Mouse (Mus musculus) midbrain, embryonic 11.5 days (tissue): Measurements from ENCODE around the gene Rbm33. TPM values are rescaled to one million over a fixed set of nuclear protein-coding genes. Genes with fewer than 3 reads are reported as not detected.

Experiments used
- ATAC-seq: fragments of 200-750 bp; cut with Nextera tagmentation; 2 replicates; pipeline ENCODE4 v1.8.0; 2017; ENCODE audit warnings: moderate TSS enrichment, moderate library complexity; ENCODE audit not compliant: low FRiP score
- DNase-seq: peaks from one replicate; pipeline ENCODE4 v3.0.0; 2015; ENCODE audit warnings: low spot score; ENCODE audit errors: missing footprints
- H3K27ac ChIP-seq: fragments of 300-500 bp; sonication (generic); 2 replicates; pipeline ENCODE4 v1.5.1; 2014; ENCODE audit warnings: low read depth, low read length
- H3K27me3 ChIP-seq: fragments of 300-500 bp; sonication (generic); 2 replicates; pipeline ENCODE4 v1.6.1; 2014; ENCODE audit warnings: mild to moderate bottlenecking, low read length, moderate library complexity, mixed read lengths; ENCODE audit not compliant: control insufficient read depth, insufficient read depth
- H3K36me3 ChIP-seq: fragments of 300-500 bp; sonication (generic); 2 replicates; pipeline ENCODE4 v1.6.1; 2014; ENCODE audit warnings: mild to moderate bottlenecking, low read length, moderate library complexity, mixed read lengths; ENCODE audit not compliant: control insufficient read depth, insufficient read depth
- H3K4me1 ChIP-seq: fragments of 300-500 bp; sonication (generic); 2 replicates; pipeline ENCODE4 v1.6.1; 2014; ENCODE audit warnings: low read length; ENCODE audit not compliant: control insufficient read depth, insufficient read depth
- H3K4me2 ChIP-seq: fragments of 300-500 bp; sonication (generic); 2 replicates; pipeline ENCODE4 v1.6.1; 2014; ENCODE audit warnings: mild to moderate bottlenecking, moderate library complexity
- H3K4me3 ChIP-seq: fragments of 300-500 bp; sonication (generic); 2 replicates; pipeline ENCODE4 v1.5.1; 2014; ENCODE audit warnings: low read depth, low read length
- H3K9ac ChIP-seq: fragments of 300-500 bp; sonication (generic); 2 replicates; pipeline ENCODE4 v1.6.1; 2014; ENCODE audit warnings: low read length
- H3K9me3 ChIP-seq: fragments of 300-500 bp; sonication (generic); 2 replicates; pipeline ENCODE4 v1.6.1; 2016; ENCODE audit warnings: low read length; ENCODE audit not compliant: control insufficient read depth
- WGBS: fragments of 180-500 bp; shearing (Covaris S2); extraction: QIAGEN DNeasy Blood & Tissue Kit; methylation state at CpG from one replicate; pipeline ENCODE4 v1.1.7; 2014; 5-methylcytosine and 5-hydroxymethylcytosine counted together
- polyA plus RNA-seq: library from polyadenylated mRNA; unstranded; fragments of >200 nt; fragmentation: Nextera tagmentation; extraction: Ambion mirVana; gene quantifications from 2 replicates; pipeline ENCODE4 v1.2.1, GENCODE M21; 2014

Gene Rbm33
- 21.3 and 22.8 TPM in 2 replicates for polyA plus RNA-seq

DNA sequence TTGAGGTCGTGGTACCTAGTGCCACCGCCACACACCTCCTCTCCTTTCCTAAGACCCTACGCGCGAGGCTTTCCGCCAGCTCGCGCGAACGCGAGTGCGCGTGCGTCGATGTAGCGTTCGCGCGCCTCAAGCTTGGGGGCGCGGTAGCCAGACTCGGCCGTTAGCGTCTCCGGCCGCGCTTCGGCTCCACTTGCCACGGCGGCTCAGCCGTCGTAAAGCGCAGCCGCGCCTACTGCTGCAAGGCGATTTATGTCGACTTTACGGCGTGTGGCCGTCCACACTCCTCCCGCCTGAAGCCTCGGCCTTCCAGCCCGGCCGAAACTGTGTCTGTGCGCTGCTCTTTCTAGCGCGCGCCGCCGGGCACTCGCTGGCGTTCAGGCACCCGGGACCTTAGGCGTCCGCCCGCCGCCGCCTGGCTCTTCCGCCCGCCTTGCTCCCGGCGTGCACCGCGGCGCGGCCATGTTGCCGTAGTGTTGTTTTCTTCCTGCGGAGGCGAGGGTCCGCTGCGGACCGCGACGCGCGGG, at the start of gene Rbm33:
Rbm33 (plus strand) TSS at position 400 of the 524 bp plus-strand sequence.
- ATAC-seq: peak; percentile 92
- Histone ChIP-seq H3K4me1 (peaks cover 13% of the 10 kb centered on the region), H3K36me3 (no peaks in the 10 kb centered on the region), H3K4me3 (peak within 1 kb of the TSS; percentile 99), H3K27ac (peak within 1 kb of the TSS; percentile 100), H3K4me2 (peak within 1 kb of the TSS; percentile 74), H3K27me3 (no peaks in the 10 kb centered on the region), H3K9me3 (no peaks in the 10 kb centered on the region), H3K9ac (peak within 1 kb of the TSS; percentile 100)
- DNase-seq: peak; percentile 99
- under 1% methylated on average over 75 of the region's 76 CpGs for WGBS

- no peak overlapping the region for H3K27ac ChIP-seq
- H3K4me3 ChIP-seq: no peak overlapping the region
- DNase-seq (no peak), ATAC-seq (no peak)
- no peaks in the 10 kb centered on the region for H3K27me3 ChIP-seq
- H3K4me1 ChIP-seq: peaks cover 4% of the 10 kb centered on the region; the same call in 1 of the 2 replicates
- H3K4me2 ChIP-seq: no peak overlapping the region
- H3K9me3 ChIP-seq: no peaks in the 10 kb centered on the region
- no peaks in the 10 kb centered on the region for H3K36me3 ChIP-seq
- 68% methylated on average over 2 of the region's 2 CpGs for WGBS
- H3K9ac ChIP-seq: no peak overlapping the region
Observed at GRCm38 (mm10) chr5:28267576-28267975, 49.3 kb upstream of the Rbm33 start.

DNA sequence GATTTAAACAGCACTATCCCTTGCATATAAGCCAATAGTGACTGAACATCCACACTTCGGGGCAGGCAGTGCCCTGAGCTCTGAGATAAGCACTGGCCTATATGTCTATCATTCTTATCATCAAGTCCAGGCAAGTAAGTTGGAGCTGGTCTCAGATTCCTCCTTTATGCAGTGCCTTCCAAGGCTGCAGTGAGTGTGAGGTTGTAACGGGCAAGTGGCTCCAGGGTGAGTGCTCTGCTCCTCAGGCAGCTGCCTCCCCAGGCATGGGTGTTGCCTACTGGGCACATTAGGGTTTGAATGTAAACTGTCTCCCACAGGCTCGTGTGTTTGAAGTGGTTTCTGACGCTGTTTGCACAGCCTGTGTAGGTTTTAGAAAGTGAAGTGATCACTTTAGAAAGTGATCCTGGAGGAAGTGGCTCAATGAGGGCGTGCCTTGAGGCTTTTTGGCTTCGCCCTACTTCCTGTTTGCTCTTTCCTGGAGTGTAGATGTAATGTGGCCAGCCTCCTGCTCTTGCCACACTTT, 47.4 kb upstream of the Rbm33 start:
- 65% methylated on average over 6 of the region's 6 CpGs for WGBS
- ATAC-seq: no peak
- no peaks in the 10 kb centered on the region for H3K27me3 ChIP-seq
- H3K36me3 ChIP-seq: no peaks in the 10 kb centered on the region
- H3K4me1 ChIP-seq: no peaks in the 10 kb centered on the region
- DNase-seq: no peak
- H3K9me3 ChIP-seq: no peaks in the 10 kb centered on the region
- H3K9ac ChIP-seq: no peak overlapping the region
- H3K4me3 ChIP-seq: no peak overlapping the region
- H3K27ac ChIP-seq: no peak overlapping the region
- H3K4me2 ChIP-seq: no peak overlapping the region

DNA sequence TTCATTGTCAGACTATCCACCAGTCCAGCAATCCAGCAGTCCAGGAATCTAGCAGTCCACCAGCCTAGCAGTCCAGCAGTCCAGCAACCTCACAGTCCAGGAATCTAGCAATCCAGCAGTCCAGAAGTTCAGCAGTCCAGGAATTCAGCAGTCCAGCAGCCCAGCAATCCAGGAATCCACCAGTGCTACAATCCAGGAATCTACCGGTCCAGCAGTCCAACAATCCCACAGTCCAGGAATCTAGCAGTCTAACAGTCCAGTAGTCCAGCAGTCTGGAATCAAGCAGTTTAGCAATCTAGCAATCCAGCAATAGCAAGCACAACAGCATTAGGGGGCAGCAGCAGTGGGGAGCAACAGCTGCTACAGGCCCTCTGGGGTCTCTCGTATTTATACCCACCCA, 44.1 kb upstream of the Rbm33 start:
- ATAC-seq (no peak), DNase-seq (no peak)
- Histone ChIP-seq H3K4me2 (no peak overlapping the region), H3K4me3 (no peak overlapping the region), H3K36me3 (no peaks in the 10 kb centered on the region), H3K27me3 (no peaks in the 10 kb centered on the region), H3K4me1 (no peaks in the 10 kb centered on the region), H3K9me3 (no peaks in the 10 kb centered on the region), H3K9ac (no peak overlapping the region), H3K27ac (no peak overlapping the region)
- WGBS: 87% methylated on average over 2 of the region's 2 CpGs

DNA sequence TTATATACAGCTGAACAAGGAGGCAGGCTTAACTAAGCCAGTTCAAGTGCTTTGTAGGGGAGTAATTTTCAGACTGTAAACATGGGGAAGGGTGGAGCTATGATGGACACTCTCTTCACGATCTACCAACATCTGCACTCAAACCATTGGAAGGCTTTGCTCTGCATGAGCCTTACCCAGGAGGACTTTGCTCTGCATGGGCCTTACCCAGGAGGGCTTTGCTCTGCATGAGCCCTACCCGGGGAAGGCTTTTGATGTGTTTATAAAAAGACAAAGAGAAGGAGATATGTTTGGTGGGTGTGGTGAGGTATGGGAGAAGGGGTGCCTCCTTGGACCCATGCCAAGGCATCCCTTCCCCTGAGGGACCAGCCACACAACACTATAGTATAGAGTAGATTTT, 39.6 kb upstream of the Rbm33 start:
- no peaks in the 10 kb centered on the region for H3K27me3 ChIP-seq
- no peak for ATAC-seq
- no peaks in the 10 kb centered on the region for H3K9me3 ChIP-seq
- H3K9ac ChIP-seq: no peak overlapping the region
- no peaks in the 10 kb centered on the region for H3K36me3 ChIP-seq
- no peak for DNase-seq
- H3K27ac ChIP-seq: no peak overlapping the region
- WGBS: 66% methylated on average over 2 of the region's 2 CpGs
- H3K4me1 ChIP-seq: no peaks in the 10 kb centered on the region
- H3K4me2 ChIP-seq: no peak overlapping the region
- H3K4me3 ChIP-seq: no peak overlapping the region

DNA sequence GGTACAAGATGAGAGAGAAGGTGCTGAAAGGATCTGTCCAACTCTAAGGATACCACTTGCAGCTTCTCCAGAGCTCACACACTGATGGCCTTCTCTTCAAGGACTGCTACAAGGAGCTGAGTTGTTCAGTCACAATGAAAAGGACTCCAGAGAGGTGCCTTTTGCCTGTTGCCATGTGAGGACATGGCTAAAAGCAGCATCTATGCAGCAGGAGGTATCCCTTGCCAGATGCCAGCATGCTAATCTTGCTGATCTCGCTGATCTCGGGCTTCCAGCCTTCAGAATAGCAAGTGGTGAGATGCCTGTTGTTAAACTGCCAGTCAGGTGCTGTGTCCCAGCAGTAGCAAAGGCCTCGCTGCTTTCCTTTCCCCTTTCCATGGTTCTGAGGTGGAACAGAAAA, 27.8 kb upstream of the Rbm33 start:
- Histone ChIP-seq H3K27ac (no peak overlapping the region), H3K4me3 (no peak overlapping the region), H3K36me3 (no peaks in the 10 kb centered on the region), H3K4me2 (no peak overlapping the region), H3K9ac (no peak overlapping the region), H3K4me1 (no peaks in the 10 kb centered on the region), H3K9me3 (no peaks in the 10 kb centered on the region), H3K27me3 (no peaks in the 10 kb centered on the region)
- 42% methylated on average over 3 of the region's 3 CpGs for WGBS
- DNase-seq (no peak), ATAC-seq (no peak)

DNA sequence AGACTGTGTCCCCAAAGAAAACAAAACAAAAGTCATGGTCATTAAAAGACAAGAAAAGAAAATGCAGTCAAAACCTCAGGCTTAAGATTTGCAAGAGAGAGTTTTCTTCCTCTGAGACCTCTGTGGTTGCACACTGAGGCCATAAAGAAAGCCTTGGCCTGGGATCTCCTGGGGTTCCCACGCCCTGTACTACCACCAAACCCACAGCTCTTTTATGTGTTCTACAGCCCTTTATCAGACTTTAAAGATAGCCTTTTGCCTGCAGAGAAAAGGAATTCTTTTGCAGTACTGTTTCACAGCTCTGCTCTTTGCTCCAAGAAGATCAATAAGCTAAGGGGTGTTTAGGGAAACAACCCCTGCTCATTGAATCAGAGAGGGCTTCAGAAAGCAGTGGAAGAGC, 26.3 kb upstream of the Rbm33 start:
- ATAC-seq (no peak), DNase-seq (no peak)
- Histone ChIP-seq H3K36me3 (no peaks in the 10 kb centered on the region), H3K4me2 (no peak overlapping the region), H3K4me3 (no peak overlapping the region), H3K9me3 (no peaks in the 10 kb centered on the region), H3K9ac (no peak overlapping the region), H3K27ac (no peak overlapping the region), H3K27me3 (no peaks in the 10 kb centered on the region), H3K4me1 (no peaks in the 10 kb centered on the region)
- WGBS: 74% methylated on average over 1 of the region's 1 CpGs

DNA sequence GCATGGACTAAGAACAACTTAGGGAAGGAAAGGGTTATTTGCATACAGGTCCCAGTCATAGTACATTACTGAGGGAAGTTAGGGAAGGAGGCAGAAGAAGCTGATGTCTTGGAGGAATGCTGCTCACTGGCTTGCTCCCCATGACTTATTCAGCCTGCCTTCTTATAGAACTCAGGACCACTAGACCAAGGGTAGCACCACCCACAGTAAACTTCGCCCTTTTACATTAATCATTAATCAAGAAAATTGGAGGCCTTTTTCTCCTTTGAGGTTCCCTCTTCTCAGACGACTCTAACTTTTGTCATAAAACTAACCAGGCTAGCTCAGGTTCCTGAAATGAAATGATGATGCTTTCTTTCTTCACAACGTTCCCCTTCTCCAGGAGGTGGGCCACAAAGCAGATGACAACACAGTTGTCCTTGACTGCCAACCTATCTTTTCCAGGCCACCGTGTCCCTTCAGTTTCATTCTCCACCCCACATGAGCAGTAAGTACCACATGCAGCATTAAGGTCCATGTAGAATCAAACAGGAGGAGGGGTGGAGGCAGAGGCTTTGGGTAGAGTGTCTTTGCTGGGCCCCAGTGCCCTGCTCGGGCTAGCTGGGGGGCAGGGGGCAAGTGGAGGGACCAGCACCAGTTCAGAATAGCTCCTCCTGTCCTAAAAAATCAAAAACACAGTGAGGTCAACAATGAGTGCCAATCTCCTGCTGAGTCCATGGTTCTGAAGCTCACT, 25.6 kb upstream of the Rbm33 start:
- Histone ChIP-seq H3K4me1 (no peaks in the 10 kb centered on the region), H3K9ac (no peak overlapping the region), H3K27ac (no peak overlapping the region), H3K9me3 (no peaks in the 10 kb centered on the region), H3K4me3 (no peak overlapping the region), H3K27me3 (no peaks in the 10 kb centered on the region), H3K36me3 (no peaks in the 10 kb centered on the region), H3K4me2 (no peak overlapping the region)
- DNase-seq (no peak), ATAC-seq (no peak)
- WGBS: 90% methylated on average over 5 of the region's 5 CpGs

GRCm38 (mm10) chr5:28292281-28292680, 24.6 kb upstream of the Rbm33 start:
- H3K9me3 ChIP-seq: no peaks in the 10 kb centered on the region
- 52% methylated on average over 3 of the region's 3 CpGs for WGBS
- H3K9ac ChIP-seq: no peak overlapping the region
- ATAC-seq (no peak), DNase-seq (no peak)
- no peaks in the 10 kb centered on the region for H3K4me1 ChIP-seq
- no peak overlapping the region for H3K4me3 ChIP-seq
- H3K27ac ChIP-seq: no peak overlapping the region
- H3K4me2 ChIP-seq: no peak overlapping the region
- no peaks in the 10 kb centered on the region for H3K36me3 ChIP-seq
- no peaks in the 10 kb centered on the region for H3K27me3 ChIP-seq
